Mouse (Mus musculus): ENCODE results near the gene Idnk. TPM values are rescaled to one million over a fixed set of nuclear protein-coding genes. Genes with fewer than 3 reads are reported as not detected.

Gene Idnk
- polyA plus RNA-seq, 1 experiment from 2014 or later = 18.8 TPM

DNA sequence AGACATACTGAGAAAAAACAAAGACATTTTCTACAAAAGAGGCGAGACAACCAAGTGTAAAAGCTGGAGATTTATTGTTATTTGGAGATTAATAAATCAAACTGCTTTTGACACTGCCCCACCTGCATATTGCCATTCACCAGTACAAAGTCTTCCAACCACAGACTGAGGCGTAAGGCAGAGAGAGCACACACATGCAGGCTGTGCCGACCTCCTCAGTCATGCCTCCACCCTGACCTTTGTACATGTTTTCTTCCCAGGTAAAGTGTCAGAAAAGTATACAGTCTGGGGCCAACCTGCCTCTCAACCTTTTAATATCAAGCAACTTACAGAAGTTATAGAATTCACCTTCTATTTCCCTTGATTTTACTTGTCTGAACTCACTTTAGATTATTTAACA lies 18.7 kb downstream of the Idnk start:
- peaks cover 67% of the 10 kb centered on the region for H3K36me3 ChIP-seq (replicated peaks)
- H3K27me3 ChIP-seq = no peaks in the 10 kb centered on the region
- no peak for ATAC-seq (ENCODE audit: insufficient read depth)
- H3K9ac ChIP-seq = no peak overlapping the region
- H3K27ac ChIP-seq (replicated peaks) = no peak overlapping the region
- 69% methylated on average over 3 of the region's 3 CpGs for WGBS (ENCODE audit: insufficient replicate concordance)
- no peaks in the 10 kb centered on the region for H3K9me3 ChIP-seq (replicated peaks)
- no peaks in the 10 kb centered on the region for H3K4me1 ChIP-seq (replicated peaks)
- no peak overlapping the region for H3K4me2 ChIP-seq
- H3K4me3 ChIP-seq (replicated peaks) = no peak overlapping the region

DNA sequence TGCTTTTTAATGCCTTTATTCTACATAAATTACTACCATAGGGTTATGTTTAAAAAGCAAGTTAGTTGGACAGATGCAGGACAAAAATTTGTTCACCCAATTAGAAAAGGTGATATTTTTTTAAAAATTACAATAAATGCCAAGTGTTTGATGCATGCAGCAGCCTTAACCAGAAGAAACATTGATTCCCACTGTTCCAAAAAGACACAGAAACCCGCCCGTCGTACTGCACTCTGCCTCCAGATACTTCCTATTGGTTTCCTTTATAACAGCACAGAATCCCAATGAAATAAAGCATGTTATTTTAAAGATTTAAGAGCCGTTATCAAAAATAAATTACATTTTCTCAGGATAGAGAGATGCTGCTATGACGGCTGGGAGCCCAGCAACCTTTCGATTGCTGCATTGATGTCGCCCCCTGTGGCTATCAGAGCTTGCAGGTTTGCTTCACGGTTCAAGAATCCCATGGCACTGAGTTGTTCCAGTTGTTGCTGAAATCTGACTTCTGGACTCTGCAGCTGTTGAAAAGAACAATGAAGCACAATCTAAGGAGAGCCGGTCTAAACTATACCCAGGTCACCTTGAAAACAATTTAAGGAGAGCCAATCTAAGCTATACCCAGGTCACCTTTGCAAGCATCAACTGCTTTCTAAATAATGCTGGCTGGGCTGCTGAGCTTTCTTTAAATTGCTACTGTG lies 20.2 kb downstream of the Idnk start:
- Histone ChIP-seq H3K4me3 (replicated peaks) (no peak overlapping the region), H3K27me3 (no peaks in the 10 kb centered on the region), H3K9me3 (replicated peaks) (no peaks in the 10 kb centered on the region), H3K9ac (no peak overlapping the region), H3K36me3 (replicated peaks) (peaks cover 72% of the 10 kb centered on the region), H3K4me2 (no peak overlapping the region), H3K27ac (replicated peaks) (no peak overlapping the region), H3K4me1 (replicated peaks) (no peaks in the 10 kb centered on the region)
- ATAC-seq (ENCODE audit: insufficient read depth) = no peak
- WGBS (ENCODE audit: insufficient replicate concordance) = 85% methylated on average over 9 of the region's 9 CpGs

DNA sequence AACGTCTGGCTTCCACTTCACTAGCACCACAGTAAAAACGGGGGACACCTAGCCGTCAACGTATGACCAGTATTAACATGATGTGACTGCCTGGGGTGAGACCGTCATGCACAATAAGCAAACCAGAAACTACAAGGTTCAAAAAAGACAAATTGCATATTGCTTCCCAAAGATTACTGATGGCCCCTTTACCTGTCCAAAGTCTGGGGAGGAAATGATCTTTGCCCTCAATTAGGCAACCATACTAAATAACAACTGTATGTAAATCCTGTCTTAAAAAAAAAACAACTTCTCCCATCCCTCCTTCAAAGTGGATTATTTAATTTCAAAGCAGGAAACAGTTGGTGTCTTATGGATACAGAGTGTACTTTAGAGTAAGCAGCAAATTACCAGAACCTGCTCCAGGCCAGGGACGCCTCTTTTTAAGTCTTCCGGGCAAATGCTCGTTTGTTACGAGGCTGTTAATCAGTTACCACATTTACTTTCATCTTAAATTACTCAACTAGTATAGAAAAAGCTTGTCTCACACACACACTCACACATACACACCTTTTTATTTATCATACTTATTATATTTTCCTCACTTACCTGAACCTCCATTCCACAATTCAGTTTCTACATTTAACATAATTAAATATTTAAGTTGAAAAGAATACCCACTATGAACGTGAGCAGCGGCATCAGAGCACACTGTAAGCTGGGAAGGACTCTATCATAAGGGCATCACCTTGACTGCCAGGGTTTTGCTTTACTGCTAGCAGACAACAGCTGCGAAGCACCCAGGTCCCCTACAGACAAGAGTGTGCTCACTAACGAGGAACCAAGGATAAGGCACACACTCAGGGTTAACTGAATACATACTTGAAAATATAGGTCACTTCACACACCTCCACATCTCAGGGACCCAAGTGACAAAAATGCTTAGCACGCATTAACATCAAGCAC lies 24.4 kb downstream of the Idnk start:
- H3K9ac ChIP-seq = no peak overlapping the region
- H3K36me3 ChIP-seq (replicated peaks) = peaks cover 68% of the 10 kb centered on the region
- H3K27ac ChIP-seq (replicated peaks) = peak overlapping the region; percentile 62; the same call in 1 of the 2 replicates
- H3K4me2 ChIP-seq = no peak overlapping the region
- H3K4me3 ChIP-seq (replicated peaks) = no peak overlapping the region
- no peaks in the 10 kb centered on the region for H3K9me3 ChIP-seq (replicated peaks)
- WGBS (ENCODE audit: insufficient replicate concordance) = 76% methylated on average over 14 of the region's 14 CpGs
- ATAC-seq (ENCODE audit: insufficient read depth) = no peak
- H3K4me1 ChIP-seq (replicated peaks) = no peaks in the 10 kb centered on the region
- no peaks in the 10 kb centered on the region for H3K27me3 ChIP-seq

DNA sequence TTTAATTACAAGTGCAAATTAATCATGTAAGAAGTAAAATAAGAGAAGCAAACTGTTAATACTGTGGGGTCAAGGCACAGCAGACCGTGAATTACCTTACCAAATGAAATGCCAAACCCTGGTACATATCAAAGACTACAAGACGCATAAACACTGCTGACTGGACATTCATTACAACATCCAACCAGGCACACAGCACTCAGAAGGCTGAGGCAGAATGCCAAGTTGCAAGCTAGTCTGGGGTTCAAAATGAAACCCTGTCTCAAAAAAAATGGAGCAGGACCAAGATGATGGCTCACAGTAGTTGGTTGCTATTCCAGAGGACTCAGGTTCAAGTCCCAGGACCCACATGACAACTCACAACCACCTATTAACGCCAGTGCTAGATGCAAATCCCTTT lies 26.7 kb downstream of the Idnk start:
- Histone ChIP-seq H3K4me3 (replicated peaks) (no peak overlapping the region), H3K27me3 (no peaks in the 10 kb centered on the region), H3K36me3 (replicated peaks) (peaks cover 65% of the 10 kb centered on the region), H3K9me3 (replicated peaks) (no peaks in the 10 kb centered on the region), H3K27ac (replicated peaks) (no peak overlapping the region), H3K4me1 (replicated peaks) (no peaks in the 10 kb centered on the region), H3K4me2 (no peak overlapping the region), H3K9ac (no peak overlapping the region)
- 83% methylated on average over 3 of the region's 3 CpGs for WGBS (ENCODE audit: insufficient replicate concordance)
- no peak for ATAC-seq (ENCODE audit: insufficient read depth)

DNA sequence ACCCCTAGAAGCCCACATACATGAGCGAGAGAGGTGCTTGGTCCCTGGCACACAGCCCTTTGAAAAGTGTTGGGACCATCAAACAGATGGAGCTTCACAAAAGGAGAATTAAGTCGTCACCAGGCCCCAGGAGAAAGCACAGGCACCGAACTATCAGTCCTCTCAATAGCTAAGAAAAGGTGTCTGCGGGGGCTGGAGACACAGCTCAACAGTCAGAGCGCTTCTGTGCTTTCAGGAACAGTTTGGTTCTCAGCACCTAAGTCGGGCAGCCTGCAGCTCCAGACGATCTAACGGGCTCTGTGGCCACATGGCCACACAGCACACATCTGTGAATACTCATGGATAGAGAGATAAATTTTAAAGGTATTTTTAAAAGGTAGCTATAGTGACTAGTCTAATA lies 28.8 kb downstream of the Idnk start:
- Histone ChIP-seq H3K4me1 (replicated peaks) (peaks cover 7% of the 10 kb centered on the region), H3K9me3 (replicated peaks) (no peaks in the 10 kb centered on the region), H3K27ac (replicated peaks) (no peak overlapping the region), H3K4me2 (no peak overlapping the region), H3K27me3 (no peaks in the 10 kb centered on the region), H3K36me3 (replicated peaks) (peaks cover 65% of the 10 kb centered on the region), H3K9ac (no peak overlapping the region), H3K4me3 (replicated peaks) (no peak overlapping the region)
- 81% methylated on average over 8 of the region's 8 CpGs for WGBS (ENCODE audit: insufficient replicate concordance)
- ATAC-seq (ENCODE audit: insufficient read depth) = no peak

DNA sequence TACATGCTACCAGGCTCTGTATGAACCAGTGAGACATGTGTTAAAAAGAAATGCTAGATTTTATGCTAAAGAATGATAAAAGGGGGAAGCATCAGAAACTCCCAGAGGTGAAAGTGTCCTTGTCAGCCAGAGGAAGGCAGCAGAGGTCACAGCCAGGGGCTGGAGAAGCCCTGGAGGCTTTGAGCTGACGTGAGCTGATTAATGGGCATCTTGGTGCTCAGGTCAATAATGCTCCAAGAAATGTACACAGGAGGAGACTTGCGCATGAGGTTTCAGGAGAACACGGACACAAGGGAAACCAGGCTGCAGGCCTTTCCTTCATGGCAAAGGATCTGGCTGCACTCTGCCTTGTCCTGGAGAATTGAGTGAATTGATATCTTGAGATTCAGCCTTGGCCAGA lies 30.3 kb downstream of the Idnk start:
- no peaks in the 10 kb centered on the region for H3K9me3 ChIP-seq (replicated peaks)
- WGBS (ENCODE audit: insufficient replicate concordance) = 90% methylated on average over 3 of the region's 3 CpGs
- no peak overlapping the region for H3K4me3 ChIP-seq (replicated peaks)
- H3K36me3 ChIP-seq (replicated peaks) = peaks cover 73% of the 10 kb centered on the region
- no peak overlapping the region for H3K9ac ChIP-seq
- ATAC-seq (ENCODE audit: insufficient read depth) = no peak
- H3K27ac ChIP-seq (replicated peaks) = no peak overlapping the region
- peaks cover 7% of the 10 kb centered on the region for H3K4me1 ChIP-seq (replicated peaks)
- H3K4me2 ChIP-seq = no peak overlapping the region
- H3K27me3 ChIP-seq = no peaks in the 10 kb centered on the region

DNA sequence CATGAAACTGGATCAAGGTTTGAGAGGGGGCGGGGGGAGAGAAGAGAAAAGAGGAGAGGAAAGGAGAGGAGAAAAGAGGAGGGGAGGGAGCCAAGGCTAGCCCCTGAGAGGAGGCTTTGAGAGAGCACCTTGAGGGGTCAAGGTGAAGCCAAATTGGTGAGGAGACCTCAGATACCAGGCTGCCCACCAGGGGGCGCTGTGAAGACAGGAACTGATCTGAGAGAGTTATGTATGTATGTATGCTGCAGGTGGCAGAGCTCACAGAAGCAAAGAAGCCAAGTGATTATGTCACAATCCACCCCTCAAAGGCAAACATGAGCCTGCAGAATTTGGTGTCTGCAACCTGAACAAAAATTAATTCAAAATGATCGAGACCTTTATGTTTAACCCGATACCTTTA lies 31.0 kb downstream of the Idnk start:
- Histone ChIP-seq H3K4me2 (no peak overlapping the region), H3K27ac (replicated peaks) (no peak overlapping the region), H3K9me3 (replicated peaks) (no peaks in the 10 kb centered on the region), H3K9ac (no peak overlapping the region), H3K27me3 (no peaks in the 10 kb centered on the region), H3K4me3 (replicated peaks) (no peak overlapping the region), H3K36me3 (replicated peaks) (peaks cover 72% of the 10 kb centered on the region), H3K4me1 (replicated peaks) (peaks cover 7% of the 10 kb centered on the region)
- ATAC-seq (ENCODE audit: insufficient read depth) = no peak
- WGBS (ENCODE audit: insufficient replicate concordance) = 54% methylated on average over 4 of the region's 4 CpGs

DNA sequence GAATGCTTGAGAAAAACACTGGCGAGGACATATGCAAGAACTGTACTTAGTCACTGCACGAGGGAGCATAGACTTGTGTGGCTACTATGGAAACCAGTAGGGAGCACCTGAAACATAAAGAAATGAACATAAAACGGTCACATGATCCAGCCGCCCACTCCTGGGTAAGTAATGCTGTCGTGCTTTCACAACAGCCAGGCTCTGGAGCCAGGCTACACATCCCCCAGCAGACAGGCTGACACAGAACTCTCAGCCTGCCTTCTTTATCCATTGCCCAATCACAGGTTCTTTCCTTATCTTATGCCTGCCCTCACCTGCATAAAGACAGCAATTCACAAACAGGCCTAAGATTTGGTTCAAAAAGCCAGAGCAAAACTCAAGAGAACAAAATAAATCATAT lies 32.0 kb downstream of the Idnk start:
- Histone ChIP-seq H3K9ac (no peak overlapping the region), H3K4me2 (no peak overlapping the region), H3K27me3 (no peaks in the 10 kb centered on the region), H3K4me1 (replicated peaks) (peaks cover 7% of the 10 kb centered on the region), H3K4me3 (replicated peaks) (no peak overlapping the region), H3K9me3 (replicated peaks) (no peaks in the 10 kb centered on the region), H3K36me3 (replicated peaks) (peaks cover 69% of the 10 kb centered on the region), H3K27ac (replicated peaks) (no peak overlapping the region)
- peak; percentile 61 for ATAC-seq (ENCODE audit: insufficient read depth)
- 67% methylated on average over 5 of the region's 5 CpGs for WGBS (ENCODE audit: insufficient replicate concordance)

DNA sequence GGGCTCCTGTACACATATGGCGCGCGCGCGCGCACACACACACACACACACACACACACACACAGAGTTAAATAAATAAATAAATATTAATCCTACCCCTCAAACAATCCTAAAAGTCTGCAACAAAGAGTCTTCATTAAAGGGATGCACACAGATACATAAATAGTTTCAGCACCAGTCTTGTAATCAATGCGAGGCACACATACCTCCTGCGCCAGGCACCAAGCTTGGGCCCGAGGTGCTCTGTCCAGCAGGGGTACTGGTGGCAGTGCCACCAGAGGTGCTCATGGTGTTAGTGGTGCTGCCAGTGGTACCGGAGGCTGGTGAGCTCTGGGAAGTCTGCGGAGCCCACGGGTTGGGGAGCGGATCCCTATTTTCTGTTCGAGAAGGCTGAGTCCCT lies 34.1 kb downstream of the Idnk start:
- Histone ChIP-seq H3K27me3 (no peaks in the 10 kb centered on the region), H3K36me3 (replicated peaks) (peaks cover 71% of the 10 kb centered on the region), H3K9ac (no peak overlapping the region), H3K4me2 (no peak overlapping the region), H3K27ac (replicated peaks) (no peak overlapping the region), H3K4me1 (replicated peaks) (peaks cover 7% of the 10 kb centered on the region), H3K9me3 (replicated peaks) (no peaks in the 10 kb centered on the region), H3K4me3 (replicated peaks) (no peak overlapping the region)
- no peak for ATAC-seq (ENCODE audit: insufficient read depth)
- 93% methylated on average over 14 of the region's 14 CpGs for WGBS (ENCODE audit: insufficient replicate concordance)

DNA sequence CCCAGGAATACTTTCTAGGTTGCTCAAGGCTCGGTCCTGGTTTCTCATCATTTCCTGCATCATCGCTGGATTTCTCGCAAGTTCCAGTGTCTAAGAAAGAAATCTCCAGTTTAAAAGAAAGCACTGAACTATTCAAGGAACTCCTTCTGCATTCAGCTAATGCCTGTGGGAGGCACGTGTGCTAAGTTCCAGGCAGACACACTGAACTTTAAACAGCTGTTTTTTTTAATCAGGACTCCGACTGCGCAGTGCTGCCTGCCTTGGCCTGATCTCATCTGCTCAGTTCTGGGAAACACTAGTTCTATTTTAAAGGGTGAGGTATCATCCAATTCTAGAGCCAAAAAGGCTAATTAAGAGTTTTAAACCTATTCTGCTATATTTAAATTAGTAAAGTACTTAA lies 34.7 kb downstream of the Idnk start:
- Histone ChIP-seq H3K27ac (replicated peaks) (no peak overlapping the region), H3K4me2 (no peak overlapping the region), H3K27me3 (no peaks in the 10 kb centered on the region), H3K4me3 (replicated peaks) (no peak overlapping the region), H3K9me3 (replicated peaks) (no peaks in the 10 kb centered on the region), H3K36me3 (replicated peaks) (peaks cover 72% of the 10 kb centered on the region), H3K9ac (no peak overlapping the region), H3K4me1 (replicated peaks) (peaks cover 7% of the 10 kb centered on the region)
- 87% methylated on average over 6 of the region's 6 CpGs for WGBS (ENCODE audit: insufficient replicate concordance)
- ATAC-seq (ENCODE audit: insufficient read depth) = no peak

DNA sequence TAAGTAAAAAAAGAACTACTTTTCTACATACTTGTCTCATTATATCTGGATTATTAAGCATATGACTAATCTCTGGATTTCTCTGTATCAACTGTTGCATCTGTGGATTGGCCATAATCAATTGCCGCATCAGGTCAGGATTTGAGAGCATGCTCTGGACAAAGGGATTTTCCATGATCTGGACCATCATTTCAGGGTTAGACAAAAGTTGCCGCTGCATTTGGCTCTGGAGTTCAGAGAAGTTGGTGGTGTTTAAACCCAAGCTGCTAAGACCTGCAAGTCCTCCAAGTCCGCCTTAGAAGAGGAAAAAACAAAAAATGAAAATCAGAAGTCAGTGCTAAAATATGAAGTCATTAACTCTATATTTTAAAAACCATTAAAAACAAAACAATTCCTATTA lies 35.8 kb downstream of the Idnk start:
- Histone ChIP-seq H3K36me3 (replicated peaks) (peaks cover 73% of the 10 kb centered on the region), H3K4me3 (replicated peaks) (no peak overlapping the region), H3K4me2 (no peak overlapping the region), H3K9me3 (replicated peaks) (no peaks in the 10 kb centered on the region), H3K27ac (replicated peaks) (no peak overlapping the region), H3K4me1 (replicated peaks) (peaks cover 7% of the 10 kb centered on the region), H3K27me3 (no peaks in the 10 kb centered on the region), H3K9ac (no peak overlapping the region)
- ATAC-seq (ENCODE audit: insufficient read depth) = no peak
- 80% methylated on average over 3 of the region's 3 CpGs for WGBS (ENCODE audit: insufficient replicate concordance)

Measured in liver, embryonic 15.5 days (tissue).